Mouse (Mus musculus): ENCODE measurements around the gene 1110004F10Rik.

The 1110004F10Rik gene

DNA sequence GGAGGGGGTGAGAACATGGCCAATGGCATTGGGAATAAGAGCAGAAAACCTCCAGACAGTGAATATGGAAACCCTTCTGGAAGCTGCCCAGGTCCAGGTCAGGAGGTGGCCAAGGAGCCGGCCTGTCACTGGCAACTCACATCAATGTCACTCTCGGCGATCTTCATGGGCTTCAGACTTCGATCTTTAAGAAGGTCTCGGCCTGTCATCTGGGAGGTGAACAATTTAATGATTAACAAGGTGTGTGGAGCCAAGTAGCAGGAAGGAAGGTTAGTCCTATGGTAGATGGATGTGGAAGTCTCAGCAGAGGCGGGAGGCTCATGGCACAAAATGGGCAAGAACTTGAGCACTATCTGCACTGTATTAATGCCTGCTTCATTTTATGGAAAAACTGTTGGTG lies 105.8 kb downstream of the 1110004F10Rik start:
- no peak for DNase-seq (ENCODE audit: low spot score)

DNA sequence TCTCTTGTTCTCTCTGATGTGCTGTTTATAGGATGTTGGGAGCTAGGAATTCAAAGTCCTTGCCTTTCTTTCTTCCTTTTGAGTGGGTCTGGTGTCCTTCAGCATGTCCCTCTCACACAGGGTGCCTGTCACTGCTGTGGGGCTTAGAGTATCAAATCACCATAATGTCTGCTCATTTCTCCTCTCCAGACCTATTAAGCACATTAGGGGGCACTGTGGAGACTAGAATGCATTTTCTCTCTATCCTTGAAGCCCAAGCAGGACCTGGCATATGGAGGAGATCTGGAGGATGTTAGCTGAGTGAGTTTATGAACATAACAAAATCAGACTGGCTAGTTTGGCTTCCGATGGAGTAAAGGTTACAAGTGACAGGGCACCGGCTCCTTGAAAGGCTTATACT lies 107.9 kb downstream of the 1110004F10Rik start:
- DNase-seq (ENCODE audit: low spot score): no peak

- DNase-seq (ENCODE audit: low spot score): no peak
Measured at GRCm38 (mm10) chr7:116149568-116149967, 110.4 kb downstream of the 1110004F10Rik start.

GRCm38 (mm10) chr7:116153781-116154368 lies 114.7 kb downstream of the 1110004F10Rik start:
- no peak for DNase-seq (ENCODE audit: low spot score)
